Mouse (Mus musculus) limb, embryonic 12.5 days (tissue): ENCODE measurements at regions not wholly inside any gene's neighbourhood (a gene's known extent, or its start where the extent isn't known, plus 50 kb on each side); places are given as distances from the start of the nearest gene placed in this dataset.
A peak's percentile ranks its signal among the peaks of the same experiment; 100 is the strongest.

Experiments used
- ATAC-seq: fragments of 200-750 bp; cut with Nextera tagmentation; 2 replicates; pipeline ENCODE4 v1.8.0; 2017; ENCODE audit warnings: low read depth, moderate TSS enrichment; ENCODE audit not compliant: insufficient number of reproducible peaks, insufficient read depth, low FRiP score, low TSS enrichment
- H3K27ac ChIP-seq: fragments of 300-500 bp; sonication (generic); 2 replicates; pipeline ENCODE4 v1.5.1; 2016; ENCODE audit warnings: mild to moderate bottlenecking, moderate library complexity
- H3K27me3 ChIP-seq: fragments of 300-500 bp; sonication (generic); 2 replicates; pipeline ENCODE4 v1.6.1; 2016; ENCODE audit warnings: mild to moderate bottlenecking, moderate library complexity
- H3K36me3 ChIP-seq: fragments of 300-500 bp; sonication (generic); 2 replicates; pipeline ENCODE4 v1.6.1; 2016; ENCODE audit warnings: mild to moderate bottlenecking, moderate library complexity
- H3K4me1 ChIP-seq: fragments of 300-500 bp; sonication (generic); replicated peaks from 2 replicates; pipeline ENCODE4 v1.6.1; 2016
- H3K4me2 ChIP-seq: fragments of 300-500 bp; sonication (generic); 2 replicates; pipeline ENCODE4 v1.6.1; 2016; ENCODE audit warnings: mild to moderate bottlenecking, moderate library complexity
- H3K4me3 ChIP-seq: fragments of 300-500 bp; sonication (generic); replicated peaks from 2 replicates; pipeline ENCODE4 v1.5.1; 2016; ENCODE audit warnings: mild to moderate bottlenecking
- H3K9ac ChIP-seq: fragments of 300-500 bp; sonication (generic); replicated peaks from 2 replicates; pipeline ENCODE4 v1.6.1; 2016; ENCODE audit warnings: mild to moderate bottlenecking, moderate library complexity
- H3K9me3 ChIP-seq: fragments of 300-500 bp; sonication (generic); 2 replicates; pipeline ENCODE4 v1.6.1; 2016; ENCODE audit warnings: mild to moderate bottlenecking, moderate library complexity
- WGBS: fragments of 180-500 bp; shearing (Covaris S2); methylation state at CpG from one replicate; pipeline ENCODE4 v1.1.7; 2016; 5-methylcytosine and 5-hydroxymethylcytosine counted together

GRCm38 (mm10) chr12:7670114-7670513 is 307.3 kb upstream of the Apob start:
- H3K9ac ChIP-seq = no peak overlapping the region
- H3K27me3 ChIP-seq = no peaks in the 10 kb centered on the region
- H3K4me2 ChIP-seq = no peak overlapping the region
- no peak overlapping the region for H3K4me3 ChIP-seq
- 72% methylated on average over 3 of the region's 3 CpGs for WGBS
- no peak overlapping the region for H3K27ac ChIP-seq
- H3K9me3 ChIP-seq = no peaks in the 10 kb centered on the region
- no peak for ATAC-seq
- no peaks in the 10 kb centered on the region for H3K4me1 ChIP-seq
- H3K36me3 ChIP-seq = no peaks in the 10 kb centered on the region

GRCm38 (mm10) chr12:7670561-7670960 is 306.9 kb upstream of the Apob start:
- 48% methylated on average over 1 of the region's 1 CpGs for WGBS
- no peaks in the 10 kb centered on the region for H3K36me3 ChIP-seq
- H3K9ac ChIP-seq = no peak overlapping the region
- H3K27ac ChIP-seq = no peak overlapping the region
- no peaks in the 10 kb centered on the region for H3K27me3 ChIP-seq
- no peaks in the 10 kb centered on the region for H3K9me3 ChIP-seq
- no peak overlapping the region for H3K4me2 ChIP-seq
- no peak overlapping the region for H3K4me3 ChIP-seq
- no peaks in the 10 kb centered on the region for H3K4me1 ChIP-seq
- ATAC-seq = no peak

GRCm38 (mm10) chr12:7691996-7692395 is 285.5 kb upstream of the Apob start:
- ATAC-seq = no peak
- peaks cover 8% of the 10 kb centered on the region; the same call in 1 of the 2 replicates for H3K4me1 ChIP-seq
- 19% methylated on average over 7 of the region's 7 CpGs for WGBS
- no peaks in the 10 kb centered on the region for H3K27me3 ChIP-seq
- H3K36me3 ChIP-seq = no peaks in the 10 kb centered on the region
- H3K9ac ChIP-seq = no peak overlapping the region
- no peaks in the 10 kb centered on the region for H3K9me3 ChIP-seq
- H3K4me3 ChIP-seq = no peak overlapping the region
- H3K4me2 ChIP-seq = no peak overlapping the region
- H3K27ac ChIP-seq = 0 out of 2 replicates have a peak overlapping the region, but pooled peaks have one; percentile 25

GRCm38 (mm10) chr12:7698324-7698944 is 279.0 kb upstream of the Apob start:
- Histone ChIP-seq H3K4me1 (no peaks in the 10 kb centered on the region), H3K9me3 (no peaks in the 10 kb centered on the region), H3K4me3 (no peak overlapping the region), H3K27ac (no peak overlapping the region), H3K36me3 (no peaks in the 10 kb centered on the region), H3K27me3 (no peaks in the 10 kb centered on the region), H3K9ac (no peak overlapping the region), H3K4me2 (no peak overlapping the region)
- WGBS = 79% methylated on average over 8 of the region's 8 CpGs
- no peak for ATAC-seq

- no peak for ATAC-seq
- Histone ChIP-seq H3K4me1 (no peaks in the 10 kb centered on the region), H3K4me2 (no peak overlapping the region), H3K9ac (no peak overlapping the region), H3K27ac (no peak overlapping the region), H3K36me3 (no peaks in the 10 kb centered on the region), H3K4me3 (no peak overlapping the region), H3K9me3 (no peaks in the 10 kb centered on the region), H3K27me3 (no peaks in the 10 kb centered on the region)
- 80% methylated on average over 5 of the region's 5 CpGs for WGBS
Measured at GRCm38 (mm10) chr12:7709102-7709501, 268.3 kb upstream of the Apob start.

- no peak overlapping the region for H3K27ac ChIP-seq
- H3K27me3 ChIP-seq = no peaks in the 10 kb centered on the region
- WGBS = 85% methylated on average over 2 of the region's 2 CpGs
- no peaks in the 10 kb centered on the region for H3K36me3 ChIP-seq
- no peak overlapping the region for H3K9ac ChIP-seq
- no peak for ATAC-seq
- no peaks in the 10 kb centered on the region for H3K4me1 ChIP-seq
- H3K4me3 ChIP-seq = no peak overlapping the region
- H3K9me3 ChIP-seq = no peaks in the 10 kb centered on the region
- no peak overlapping the region for H3K4me2 ChIP-seq
Measured at GRCm38 (mm10) chr12:7709872-7710271, 267.6 kb upstream of the Apob start.

- H3K9ac ChIP-seq = no peak overlapping the region
- H3K4me2 ChIP-seq = no peak overlapping the region
- ATAC-seq = no peak
- no peaks in the 10 kb centered on the region for H3K36me3 ChIP-seq
- H3K9me3 ChIP-seq = no peaks in the 10 kb centered on the region
- no peak overlapping the region for H3K4me3 ChIP-seq
- H3K27ac ChIP-seq = no peak overlapping the region
- no peaks in the 10 kb centered on the region for H3K4me1 ChIP-seq
- H3K27me3 ChIP-seq = no peaks in the 10 kb centered on the region
- 92% methylated on average over 4 of the region's 4 CpGs for WGBS
Measured at GRCm38 (mm10) chr12:7715091-7715490, 262.4 kb upstream of the Apob start.

GRCm38 (mm10) chr12:7718556-7718955 is 258.9 kb upstream of the Apob start:
- Histone ChIP-seq H3K27me3 (no peaks in the 10 kb centered on the region), H3K4me2 (no peak overlapping the region), H3K27ac (no peak overlapping the region), H3K9ac (no peak overlapping the region), H3K36me3 (no peaks in the 10 kb centered on the region), H3K9me3 (no peaks in the 10 kb centered on the region), H3K4me1 (no peaks in the 10 kb centered on the region), H3K4me3 (no peak overlapping the region)
- 79% methylated on average over 2 of the region's 2 CpGs for WGBS
- ATAC-seq = no peak

- Histone ChIP-seq H3K36me3 (no peaks in the 10 kb centered on the region), H3K9ac (no peak overlapping the region), H3K27ac (no peak overlapping the region), H3K4me3 (no peak overlapping the region), H3K4me1 (no peaks in the 10 kb centered on the region), H3K27me3 (no peaks in the 10 kb centered on the region), H3K4me2 (no peak overlapping the region), H3K9me3 (no peaks in the 10 kb centered on the region)
- ATAC-seq = no peak
- WGBS = 80% methylated on average over 4 of the region's 4 CpGs
Measured at GRCm38 (mm10) chr12:7719080-7719479, 258.4 kb upstream of the Apob start.

- Histone ChIP-seq H3K9me3 (no peaks in the 10 kb centered on the region), H3K36me3 (no peaks in the 10 kb centered on the region), H3K4me3 (no peak overlapping the region), H3K4me2 (no peak overlapping the region), H3K9ac (no peak overlapping the region), H3K27me3 (no peaks in the 10 kb centered on the region), H3K27ac (no peak overlapping the region), H3K4me1 (no peaks in the 10 kb centered on the region)
- 83% methylated on average over 3 of the region's 3 CpGs for WGBS
- no peak for ATAC-seq
Measured at GRCm38 (mm10) chr12:7724992-7725391, 252.5 kb upstream of the Apob start.

GRCm38 (mm10) chr12:7738020-7738419 is 239.4 kb upstream of the Apob start:
- Histone ChIP-seq H3K27ac (no peak overlapping the region), H3K9me3 (no peaks in the 10 kb centered on the region), H3K36me3 (no peaks in the 10 kb centered on the region), H3K27me3 (no peaks in the 10 kb centered on the region), H3K4me3 (no peak overlapping the region), H3K4me2 (no peak overlapping the region), H3K4me1 (no peaks in the 10 kb centered on the region), H3K9ac (no peak overlapping the region)
- 85% methylated on average over 2 of the region's 2 CpGs for WGBS
- no peak for ATAC-seq

- no peaks in the 10 kb centered on the region for H3K27me3 ChIP-seq
- H3K4me1 ChIP-seq = no peaks in the 10 kb centered on the region
- H3K27ac ChIP-seq = no peak overlapping the region
- H3K4me3 ChIP-seq = no peak overlapping the region
- no peaks in the 10 kb centered on the region for H3K36me3 ChIP-seq
- H3K4me2 ChIP-seq = no peak overlapping the region
- no peak for ATAC-seq
- 65% methylated on average over 3 of the region's 3 CpGs for WGBS
- no peak overlapping the region for H3K9ac ChIP-seq
- H3K9me3 ChIP-seq = no peaks in the 10 kb centered on the region
Measured at GRCm38 (mm10) chr12:7738629-7739351, 238.7 kb upstream of the Apob start.
